In genomic region chr5:44163318-44163717, GRCm38 (mm10) we compare ENCODE assay signal across 19 mouse cellular contexts.
A peak's percentile ranks its signal among the peaks of the same experiment; 100 is the strongest.
DNase-seq lines count a peak whose midpoint lies in the region; ATAC-seq and TF ChIP-seq lines count a peak whose summit lies in the region.
"Had no signal": no experiment of that assay in that cellular context is flagged by ENCODE, and none has a peak within 500 bp of the region (broad histone marks: within the 10 kb centered on the region; RNA-seq: fewer than 3 reads in every experiment).

No protein-coding gene starts in this region.

- ATAC-seq in frontal cortex, adult (ENCODE audit: low TSS enrichment), result no peak
- ATAC-seq: hindbrain, embryonic 16.5 days had no signal

- peak; percentile 24; the same call in 1 of the 2 replicates for TF ChIP-seq CTCF in gastrocnemius, adult 2 months (IDR thresholded peaks at IDR 0.05)
- peak; percentile 21 for TF ChIP-seq CTCF in left cerebral cortex, adult 2 months (IDR thresholded peaks at IDR 0.05)

- intact Hi-C loops in gastrocnemius, adult 2 months (cut with DNase I), result loop anchor here (10.0 kb wide), 1 partner anchor 119 kb away; no protein-coding TSS in a partner anchor
- intact Hi-C loops in left cerebral cortex, adult 2 months (cut with DNase I), result no loop called here
- intact Hi-C loops in left cerebral cortex, postnatal 10 days (cut with DNase I), result loop anchor here (10.0 kb wide), 1 partner anchor 101 kb away; no protein-coding TSS in a partner anchor

- no peak for DNase-seq in gastrocnemius, adult 2 months
- DNase-seq in gastrocnemius, postnatal 10 days, result no peak
- no peak for DNase-seq in left cerebral cortex, adult 2 months (ENCODE audit: extremely low spot score in 1 of 2, low spot score in 2 of 2)
- DNase-seq in left cerebral cortex, postnatal 10 days (ENCODE audit: extremely low spot score in 1 of 2, low spot score in 2 of 2), result no peak
- peak; percentile 24 for DNase-seq in 416B (ENCODE audit: low read depth)
- peak; percentile 6 for DNase-seq in MEL-GATA-1-ER (ENCODE audit: extremely low read depth, low read depth)
- no peak for DNase-seq in layer of hippocampus, adult 8-10 months (ENCODE audit: low spot score in 2 of 2)
- DNase-seq: adrenal gland, postnatal 14 days; cerebellum, postnatal 10 days; kidney, adult 11 months; layer of hippocampus, postnatal 36 days; liver, embryonic 13.5 days; thymus, postnatal 14 days had no signal

- no peak overlapping the region for H3K27ac ChIP-seq in gastrocnemius, adult 2 months
- H3K27ac ChIP-seq in left cerebral cortex, adult 2 months, result no peak overlapping the region
- H3K27ac ChIP-seq: forebrain, embryonic 10.5 days; heart, embryonic 10.5 days; kidney, embryonic 15.5 days; limb, embryonic 13.5 days; liver, embryonic 13.5 days had no signal

- H3K4me3 ChIP-seq in gastrocnemius, adult 2 months, result no peak overlapping the region
- no peak overlapping the region for H3K4me3 ChIP-seq in left cerebral cortex, adult 2 months
- H3K4me3 ChIP-seq: forebrain, embryonic 10.5 days; heart, embryonic 10.5 days; kidney, embryonic 15.5 days; limb, embryonic 13.5 days; liver, embryonic 13.5 days had no signal

Comparison
In these comparisons a context has a peak if more than half of its experiments do, and no peak if none do; other contexts are left out.
1. DNase-seq: peak in 416B (single experiment) and MEL-GATA-1-ER (single experiment); none in gastrocnemius, adult 2 months (single experiment), gastrocnemius, postnatal 10 days (single experiment), left cerebral cortex, adult 2 months (0 of 2), left cerebral cortex, postnatal 10 days (0 of 2) and layer of hippocampus, adult 8-10 months (0 of 2).